Mouse (Mus musculus) gastrocnemius, postnatal 25 days (tissue): Measurements from ENCODE around the gene Rasgef1a. TPM values are rescaled to one million over a fixed set of nuclear protein-coding genes. Genes with fewer than 3 reads are reported as not detected.

Source experiments
- DNase-seq: peaks from one replicate; pipeline ENCODE4 v3.0.0; 2022
- total RNA-seq, 2 experiments: library from RNA; stranded (reverse); gene quantifications; 1 replicate in 1 of 2; 2 replicates in 1 of 2; pipeline ENCODE4 v1.2.3; 2021

The Rasgef1a gene
- total RNA-seq, 2 experiments from 2014 or later = 0.29 to 0.33 TPM

DNA sequence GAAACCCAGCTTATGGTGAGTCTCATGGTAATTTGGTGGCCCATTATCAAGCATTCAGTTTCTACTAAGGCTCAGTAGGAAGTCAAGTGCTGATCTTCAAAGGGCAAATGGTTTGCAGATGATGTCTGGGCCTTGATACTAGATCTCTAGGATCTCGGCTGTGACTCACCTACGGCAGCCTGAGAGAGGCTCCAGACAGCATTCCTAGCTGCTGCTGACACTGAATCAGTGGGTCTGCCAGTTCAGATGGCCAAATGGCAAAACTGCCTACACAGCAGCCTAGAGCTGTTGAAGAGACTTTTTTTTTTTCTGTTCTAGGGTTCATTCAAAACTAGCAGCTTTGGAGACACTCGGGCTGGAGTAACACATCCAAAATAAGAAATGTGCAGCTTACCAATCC is 15.8 kb downstream of the Rasgef1a start:
- DNase-seq = no peak

GRCm38 (mm10) chr6:118031467-118031866 is 20.2 kb downstream of the Rasgef1a start:
- DNase-seq = no peak

DNA sequence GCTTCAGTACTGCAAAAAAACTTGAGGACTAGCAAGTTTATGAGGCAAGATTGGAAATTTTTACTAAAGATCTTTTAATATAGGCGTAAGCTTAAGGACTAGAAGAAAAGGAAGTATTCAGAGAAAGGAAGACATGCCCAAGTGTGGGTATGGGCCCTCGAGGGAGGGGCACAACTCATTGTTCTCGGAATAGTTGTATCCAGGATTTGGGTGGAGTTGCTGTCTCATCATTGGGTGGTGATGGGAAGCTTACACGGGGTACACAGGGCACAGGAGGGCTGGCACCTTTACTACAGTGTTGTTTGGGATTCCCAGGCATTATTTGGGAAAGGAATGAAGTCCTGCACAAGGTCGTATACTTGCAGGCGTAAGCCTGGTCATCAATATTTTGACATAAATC is 24.4 kb downstream of the Rasgef1a start:
- no peak for DNase-seq

DNA sequence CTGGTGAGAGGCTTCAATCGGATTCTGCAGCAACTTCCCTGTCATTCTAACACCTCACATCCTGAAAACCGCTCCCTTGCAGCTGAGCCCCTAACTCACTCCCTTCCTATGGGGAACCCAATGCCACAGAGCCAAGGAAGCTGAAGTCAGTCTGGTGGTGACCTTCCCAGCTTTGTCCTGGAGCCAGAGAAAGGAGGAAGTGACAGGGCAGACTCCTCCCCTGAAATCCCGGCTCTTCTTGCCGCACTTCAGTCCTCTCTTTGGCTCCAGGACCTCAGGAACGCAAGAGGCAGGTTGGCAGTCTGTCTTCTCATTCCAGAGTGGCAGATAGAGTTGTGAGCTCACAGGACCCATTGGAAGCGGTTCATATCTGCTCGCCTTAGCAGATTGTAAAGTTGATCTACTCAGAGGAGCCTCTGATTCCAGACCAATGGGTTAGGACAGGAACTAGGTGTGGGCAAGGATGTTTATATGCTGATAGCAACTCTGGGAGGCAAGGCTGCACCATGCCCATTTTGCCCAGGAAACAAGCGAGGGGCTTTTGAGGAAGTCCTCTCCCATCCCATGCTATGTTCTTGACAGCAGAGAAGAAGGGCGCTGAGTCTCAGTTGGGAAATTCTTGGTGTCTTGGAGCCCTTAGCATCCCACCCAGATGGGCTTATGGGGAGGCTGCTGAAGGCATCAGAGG is 25.0 kb downstream of the Rasgef1a start:
- DNase-seq = no peak

- DNase-seq = no peak
Measured at GRCm38 (mm10) chr6:118036866-118037265, 25.6 kb downstream of the Rasgef1a start.

GRCm38 (mm10) chr6:118045180-118045579 is 33.9 kb downstream of the Rasgef1a start:
- DNase-seq = no peak

DNA sequence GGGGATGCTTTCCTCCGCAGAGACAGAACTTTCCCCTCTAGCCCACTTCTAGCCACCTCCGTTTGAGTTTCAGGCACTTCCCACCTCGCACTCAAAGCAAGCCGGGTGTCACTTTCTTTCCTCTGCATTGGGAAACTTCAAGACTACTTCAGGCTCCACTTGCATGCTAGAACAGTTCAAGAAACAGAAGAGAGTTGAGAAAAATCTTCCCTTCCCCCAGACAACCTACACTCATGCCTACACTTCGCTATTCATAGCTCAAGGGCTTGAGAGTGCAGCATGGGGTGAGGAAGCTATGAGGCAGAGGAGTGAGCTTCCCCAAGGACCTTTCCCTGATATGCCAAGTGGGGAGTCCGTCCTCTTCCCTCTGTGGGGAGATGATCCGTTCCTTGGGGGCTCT is 34.7 kb downstream of the Rasgef1a start:
- DNase-seq = no peak

GRCm38 (mm10) chr6:118046511-118046910 is 35.3 kb downstream of the Rasgef1a start:
- DNase-seq = no peak

- DNase-seq = no peak
Measured at GRCm38 (mm10) chr6:118046924-118047323, 35.7 kb downstream of the Rasgef1a start.

GRCm38 (mm10) chr6:118047811-118048505 is 36.7 kb downstream of the Rasgef1a start:
- DNase-seq = no peak

GRCm38 (mm10) chr6:118049776-118050175 is 38.5 kb downstream of the Rasgef1a start:
- no peak for DNase-seq

DNA sequence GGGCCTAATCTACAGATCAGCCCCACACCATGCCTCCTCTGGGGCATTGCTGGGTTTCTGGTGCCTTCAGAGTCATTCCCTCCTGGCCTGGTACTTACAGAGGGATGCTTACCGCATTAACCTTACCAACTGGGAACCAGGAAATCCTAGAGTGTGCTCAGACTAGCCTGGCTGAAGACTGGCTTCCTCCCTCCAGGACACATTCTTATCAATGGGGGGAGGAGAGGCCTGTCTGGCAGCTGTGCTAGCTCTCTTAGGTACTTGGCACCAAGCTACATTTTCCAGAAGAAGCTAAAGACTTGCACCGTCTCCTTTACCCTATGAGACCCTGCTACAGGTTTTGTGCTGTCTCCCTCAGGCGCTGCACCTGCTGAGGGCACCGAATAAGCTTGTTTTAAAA is 40.2 kb downstream of the Rasgef1a start:
- no peak for DNase-seq

DNA sequence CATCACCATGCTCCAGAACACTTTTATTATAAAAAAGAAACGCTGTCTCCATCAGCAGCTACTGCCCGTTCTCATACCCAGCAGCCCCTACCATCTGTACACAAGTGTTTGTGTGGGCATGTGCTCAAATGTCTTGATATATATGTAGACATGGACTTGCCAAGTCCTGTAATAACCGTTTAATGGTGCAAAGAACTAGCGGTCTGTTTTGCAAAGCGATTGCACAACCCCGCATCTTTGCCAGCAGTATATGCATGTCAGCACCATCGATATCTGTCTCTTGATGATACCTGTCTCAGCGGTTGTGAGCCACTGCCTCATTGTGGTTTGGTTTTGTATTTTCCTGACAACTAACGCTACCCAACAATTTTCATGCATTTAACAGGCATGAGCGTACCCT is 44.0 kb downstream of the Rasgef1a start:
- DNase-seq = no peak

DNA sequence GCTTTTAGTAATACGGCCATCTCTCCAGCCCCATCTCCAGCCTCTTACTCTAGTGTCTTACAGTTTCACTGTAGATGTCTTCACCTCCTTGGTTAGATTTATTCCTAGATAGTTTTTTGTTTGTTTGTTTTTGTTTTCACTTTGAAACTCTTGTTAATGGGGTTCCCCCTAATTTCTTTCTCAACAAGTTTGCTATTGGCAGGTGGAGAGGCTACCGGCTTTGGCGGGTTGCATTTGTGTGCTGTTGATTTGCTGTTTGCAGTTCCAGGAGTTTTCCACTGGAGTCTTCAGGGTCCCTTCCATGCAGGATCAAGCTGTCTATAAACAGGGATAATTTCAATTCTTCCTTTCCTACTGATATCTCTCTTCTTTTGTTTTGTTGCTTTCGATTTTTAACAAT is 50.0 kb downstream of the Rasgef1a start:
- DNase-seq = no peak

- no peak for DNase-seq
Measured at GRCm38 (mm10) chr6:118063266-118063665, 52.0 kb downstream of the Rasgef1a start.

- DNase-seq = no peak
Measured at GRCm38 (mm10) chr6:118064968-118065530, 53.8 kb downstream of the Rasgef1a start.

GRCm38 (mm10) chr6:118065837-118066198 is 54.6 kb downstream of the Rasgef1a start:
- DNase-seq = no peak

GRCm38 (mm10) chr6:118066199-118067081 is 55.2 kb downstream of the Rasgef1a start:
- DNase-seq = no peak

DNA sequence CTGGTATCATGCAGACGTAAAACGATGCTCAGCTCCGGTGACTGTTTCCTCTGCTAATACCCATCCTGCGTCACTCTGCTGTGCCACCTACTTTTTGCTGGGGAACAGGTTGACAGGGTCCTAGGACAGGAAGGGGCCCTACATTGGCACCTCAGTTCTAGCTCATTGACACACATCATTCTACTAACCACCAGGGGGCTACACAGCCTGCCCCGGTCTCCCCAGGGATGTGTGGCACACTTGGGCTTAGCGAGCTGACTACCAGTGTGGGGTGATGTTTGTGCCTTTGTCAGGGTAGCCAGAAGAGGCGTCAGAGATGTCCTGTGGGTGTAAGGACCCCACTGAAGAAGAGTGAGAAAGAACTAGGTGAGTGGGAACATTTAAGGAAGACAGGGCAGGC is 56.5 kb downstream of the Rasgef1a start:
- DNase-seq = no peak

GRCm38 (mm10) chr6:118070321-118071012 is 59.2 kb downstream of the Rasgef1a start:
- no peak for DNase-seq

DNA sequence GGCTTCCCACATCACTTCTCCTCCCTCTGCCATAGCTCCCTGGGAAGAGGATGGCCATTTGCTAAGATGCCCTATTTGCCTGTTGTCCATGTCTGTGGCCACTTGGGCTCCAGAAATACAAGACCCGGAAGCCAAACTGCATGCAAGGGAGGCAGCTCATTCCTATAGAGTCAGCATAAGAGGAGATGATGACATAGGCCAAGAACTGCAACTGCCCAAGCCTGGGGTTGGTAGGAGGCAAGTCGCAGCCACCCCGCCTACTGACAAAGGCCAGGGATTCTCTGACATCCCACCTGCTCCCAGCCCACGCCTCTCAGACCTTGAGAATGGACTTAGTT is 59.7 kb downstream of the Rasgef1a start:
- no peak for DNase-seq

DNA sequence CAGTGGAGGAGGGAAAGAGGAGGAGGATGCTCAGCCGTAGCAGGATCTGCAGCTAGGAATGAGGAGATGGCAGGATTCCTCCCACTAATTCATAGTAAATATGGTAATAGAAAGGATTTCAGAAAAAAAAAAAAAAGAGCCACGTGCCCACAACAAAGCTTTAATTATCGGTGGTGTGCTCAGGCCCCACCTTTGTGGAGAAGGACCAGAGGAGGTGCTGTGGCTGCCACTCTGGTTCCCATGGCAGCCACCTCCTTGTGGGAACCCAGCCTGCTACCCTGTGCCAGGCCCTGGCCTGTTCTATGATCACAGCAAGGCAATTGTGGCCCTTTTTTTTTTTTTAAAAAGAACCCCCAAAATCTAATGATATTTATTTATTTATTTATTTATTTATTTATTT is 60.2 kb downstream of the Rasgef1a start:
- no peak for DNase-seq
